Mouse (Mus musculus): Measurements from ENCODE around the gene Tlcd2.

DNA sequence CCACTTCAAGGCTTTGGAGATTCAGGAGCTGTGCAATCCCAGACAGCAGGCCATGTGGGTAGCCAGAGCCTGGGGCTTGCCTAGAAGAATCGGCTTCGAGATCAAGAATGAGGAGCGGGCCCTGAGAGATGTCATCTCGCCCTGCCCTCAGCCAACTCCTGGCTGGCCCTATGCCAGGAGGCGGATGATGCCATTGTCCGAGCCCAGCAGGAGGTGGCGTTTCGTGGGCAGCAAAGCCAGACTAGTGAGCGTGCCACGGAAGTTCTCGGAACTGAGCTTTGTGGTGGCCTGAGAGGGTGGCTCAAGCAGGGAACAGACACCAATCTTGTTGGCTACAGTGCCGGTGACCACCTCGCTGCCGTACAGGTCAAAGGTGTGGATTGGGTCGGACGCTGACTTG, 19.9 kb upstream of the Tlcd2 start:
- no peak for TF ChIP-seq CTCF (IDR thresholded peaks at IDR 0.05; ENCODE audit: control insufficient read depth, insufficient read depth, low read length)
- TF ChIP-seq POLR2A (IDR thresholded peaks at IDR 0.05; ENCODE audit: borderline replicate concordance, control insufficient read depth, low read depth, low read length) = no peak
